Mouse (Mus musculus) liver, embryonic 14.5 days (tissue): ENCODE results near the gene Corin. TPM values are rescaled to one million over a fixed set of nuclear protein-coding genes. Genes with fewer than 3 reads are reported as not detected.

ENCODE experiments used
- ATAC-seq: fragments of 200-750 bp; cut with Nextera tagmentation; 2 replicates; pipeline ENCODE4 v1.8.0; 2017; ENCODE audit warnings: moderate number of reproducible peaks, mild to moderate bottlenecking, moderate library complexity; ENCODE audit not compliant: insufficient read depth
- DNase-seq, 3 experiments: peaks; one replicate each; pipeline ENCODE4 v3.0.0-alpha.2; 2012 to 2013; ENCODE audit warnings: low read depth in 3 of 3, low spot score in 3 of 3
- H3K27ac ChIP-seq: fragments of 300-500 bp; sonication (generic); 2 replicates; pipeline ENCODE4 v1.5.1; 2014; ENCODE audit warnings: moderate library complexity, mild to moderate bottlenecking, control low read depth, inconsistent platforms
- H3K27me3 ChIP-seq: fragments of 300-500 bp; sonication (generic); 2 replicates; pipeline ENCODE4 v1.6.1; 2014; ENCODE audit warnings: mild to moderate bottlenecking, low read length, moderate library complexity; ENCODE audit not compliant: control insufficient read depth, insufficient read depth
- H3K36me3 ChIP-seq: fragments of 300-500 bp; sonication (generic); replicated peaks from 2 replicates; pipeline ENCODE4 v1.6.1; 2014; ENCODE audit warnings: low read depth; ENCODE audit not compliant: control insufficient read depth, insufficient read depth
- H3K4me1 ChIP-seq, 2 experiments: fragments of 200-500 bp in 1 of 2; fragments of 300-500 bp in 1 of 2; sonication (generic) in 1 of 2; replicated peaks; 2 replicates each; pipeline ENCODE4 v1.6.1; 2012 to 2014; ENCODE audit warnings: antibody characterized with exemption in 1 of 2, inconsistent platforms in 1 of 2, low read length in 1 of 2; ENCODE audit not compliant: control insufficient read depth in 2 of 2, insufficient read depth in 2 of 2
- H3K4me2 ChIP-seq: fragments of 300-500 bp; sonication (generic); 2 replicates; pipeline ENCODE4 v1.6.1; 2014; ENCODE audit warnings: low read depth, mild to moderate bottlenecking, control low read depth, moderate library complexity
- H3K4me3 ChIP-seq, 2 experiments: fragments of 200-500 bp in 1 of 2; fragments of 300-500 bp in 1 of 2; sonication (generic) in 1 of 2; 2 replicates each; pipeline ENCODE4 v1.5.1; 2012 to 2014; ENCODE audit warnings: low read depth in 2 of 2, low read length in 2 of 2, mild to moderate bottlenecking in 2 of 2, control low read depth in 1 of 2, inconsistent platforms in 1 of 2, moderate library complexity in 1 of 2; ENCODE audit not compliant: insufficient read depth in 1 of 2
- H3K9ac ChIP-seq: fragments of 300-500 bp; sonication (generic); replicated peaks from 2 replicates; pipeline ENCODE4 v1.6.1; 2014; ENCODE audit warnings: mild to moderate bottlenecking, control low read depth, moderate library complexity
- H3K9me3 ChIP-seq: fragments of 300-500 bp; sonication (generic); 2 replicates; pipeline ENCODE4 v1.6.1; 2016; ENCODE audit warnings: low read length, mixed read lengths; ENCODE audit not compliant: control insufficient read depth
- CTCF ChIP-seq: IDR thresholded peaks from 2 replicates; pipeline ENCODE4 v1.5.1; 2016; ENCODE audit warnings: antibody characterized with exemption, low read depth, control low read depth
- EP300 ChIP-seq: IDR thresholded peaks from 2 replicates; pipeline ENCODE4 v1.6.1; 2016; ENCODE audit warnings: antibody characterized with exemption, low read depth
- WGBS: fragments of 180-500 bp; shearing (Covaris S2); extraction: QIAGEN DNeasy Blood & Tissue Kit; methylation state at CpG from one replicate; pipeline ENCODE4 v1.1.7; 2014; ENCODE audit not compliant: insufficient replicate concordance; 5-methylcytosine and 5-hydroxymethylcytosine counted together
- polyA plus RNA-seq, 2 experiments: library from polyadenylated mRNA; depleted of rRNA in 1 of 2; stranded (reverse) in 1 of 2; unstranded in 1 of 2; fragments of >200 nt; fragmentation: Nextera tagmentation in 1 of 2; extraction: Ambion mirVana in 1 of 2; gene quantifications; 2 replicates each; pipeline versions ENCODE4 v1.2.1 to v1.2.3; 2012 to 2014

Gene Corin
- polyA plus RNA-seq, 2 experiments, result 0.08 to 0.09 TPM

- no peak for TF ChIP-seq EP300
- TF ChIP-seq CTCF, result no peak
- WGBS, result 48% methylated on average over 7 of the region's 7 CpGs
- no peak for ATAC-seq
Measured at GRCm38 (mm10) chr5:72480456-72480855, 23.8 kb downstream of the Corin start.

GRCm38 (mm10) chr5:72472317-72473009, 31.8 kb downstream of the Corin start:
- DNase-seq, result no peak
- no peaks in the 10 kb centered on the region for H3K36me3 ChIP-seq
- no peak overlapping the region for H3K4me3 ChIP-seq
- no peak for ATAC-seq
- no peak overlapping the region for H3K4me2 ChIP-seq
- H3K27me3 ChIP-seq, result no peaks in the 10 kb centered on the region
- H3K27ac ChIP-seq, result no peak overlapping the region
- H3K9ac ChIP-seq, result no peak overlapping the region
- TF ChIP-seq CTCF (no peak), EP300 (no peak)
- H3K9me3 ChIP-seq, result no peaks in the 10 kb centered on the region
- WGBS, result 60% methylated on average over 12 of the region's 12 CpGs
- H3K4me1 ChIP-seq, result no peaks in the 10 kb centered on the region

More at GRCm38 (mm10) chr5:72480456-72480855, 23.8 kb downstream of the Corin start:
- no peak overlapping the region for H3K4me3 ChIP-seq
- no peak overlapping the region for H3K4me2 ChIP-seq
- no peaks in the 10 kb centered on the region for H3K4me1 ChIP-seq
- H3K9ac ChIP-seq, result no peak overlapping the region
- no peak for DNase-seq
- H3K36me3 ChIP-seq, result no peaks in the 10 kb centered on the region
- no peaks in the 10 kb centered on the region for H3K9me3 ChIP-seq
- no peak overlapping the region for H3K27ac ChIP-seq
- H3K27me3 ChIP-seq, result no peaks in the 10 kb centered on the region

GRCm38 (mm10) chr5:72471746-72472145, 32.5 kb downstream of the Corin start:
- Histone ChIP-seq H3K4me1 (no peaks in the 10 kb centered on the region), H3K4me2 (no peak overlapping the region), H3K9ac (no peak overlapping the region), H3K27me3 (no peaks in the 10 kb centered on the region), H3K4me3 (no peak overlapping the region), H3K9me3 (no peaks in the 10 kb centered on the region), H3K36me3 (no peaks in the 10 kb centered on the region), H3K27ac (no peak overlapping the region)
- DNase-seq (no peak), ATAC-seq (no peak)
- TF ChIP-seq CTCF (no peak), EP300 (no peak)
- 53% methylated on average over 7 of the region's 7 CpGs for WGBS

- H3K36me3 ChIP-seq, result no peaks in the 10 kb centered on the region
- 59% methylated on average over 3 of the region's 3 CpGs for WGBS
- no peak overlapping the region for H3K9ac ChIP-seq
- no peak for ATAC-seq
- H3K27ac ChIP-seq, result no peak overlapping the region
- no peaks in the 10 kb centered on the region for H3K4me1 ChIP-seq
- DNase-seq, result no peak
- no peak for TF ChIP-seq CTCF
- no peak for TF ChIP-seq EP300
- no peaks in the 10 kb centered on the region for H3K9me3 ChIP-seq
- no peak overlapping the region for H3K4me2 ChIP-seq
- no peak overlapping the region for H3K4me3 ChIP-seq
- H3K27me3 ChIP-seq, result no peaks in the 10 kb centered on the region
Measured at GRCm38 (mm10) chr5:72464932-72465331, 39.3 kb downstream of the Corin start.

GRCm38 (mm10) chr5:72459374-72460112, 44.7 kb downstream of the Corin start:
- no peaks in the 10 kb centered on the region for H3K9me3 ChIP-seq
- no peaks in the 10 kb centered on the region for H3K36me3 ChIP-seq
- H3K9ac ChIP-seq, result no peak overlapping the region
- ATAC-seq (no peak), DNase-seq (no peak)
- TF ChIP-seq CTCF (no peak), EP300 (no peak)
- no peak overlapping the region for H3K4me3 ChIP-seq
- no peak overlapping the region for H3K27ac ChIP-seq
- 66% methylated on average over 7 of the region's 7 CpGs for WGBS
- no peak overlapping the region for H3K4me2 ChIP-seq
- H3K4me1 ChIP-seq, result no peaks in the 10 kb centered on the region
- no peaks in the 10 kb centered on the region for H3K27me3 ChIP-seq
